Mouse (Mus musculus) olfactory bulb, adult 2 months (tissue): ENCODE measurements around the gene Nudt13.

Source experiments
- CTCF ChIP-seq: fragments of 200-500 bp; IDR thresholded peaks from 2 replicates; pipeline ENCODE4 v1.5.1; 2012; ENCODE audit warnings: low read depth, mild to moderate bottlenecking, low read length, moderate library complexity; ENCODE audit not compliant: insufficient read depth
- POLR2A ChIP-seq: fragments of 200-500 bp; IDR thresholded peaks from 2 replicates; pipeline ENCODE4 v1.6.1; 2012; ENCODE audit warnings: mild to moderate bottlenecking, low read depth, low read length, moderate library complexity; ENCODE audit not compliant: insufficient read depth

DNA sequence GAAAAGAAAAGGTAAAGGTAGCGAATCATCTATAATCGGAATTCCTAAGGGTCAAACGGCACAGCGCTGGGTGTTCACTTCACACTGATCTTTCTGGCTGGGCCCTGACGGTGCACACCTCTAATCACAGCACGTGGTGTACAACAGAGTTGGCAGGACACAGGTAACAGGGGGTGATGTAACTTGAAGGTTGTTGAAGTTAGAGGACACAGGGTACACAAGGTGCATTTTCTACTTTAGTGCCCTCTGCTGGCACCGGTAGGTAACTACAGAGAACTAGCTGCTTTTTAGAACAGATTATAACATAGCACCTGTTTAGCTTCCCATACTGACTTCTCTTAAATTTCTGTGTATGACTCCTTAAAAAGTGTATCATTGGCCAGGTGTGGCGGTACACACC is 45.7 kb downstream of the Nudt13 start:
- TF ChIP-seq CTCF, result no peak
- no peak for TF ChIP-seq POLR2A
